Mouse (Mus musculus) ES-E14 (cell line): ENCODE measurements at regions not wholly inside any gene's neighbourhood (a gene's known extent, or its start where the extent isn't known, plus 50 kb on each side); places are given as distances from the start of the nearest gene placed in this dataset.
A peak's percentile ranks its signal among the peaks of the same experiment; 100 is the strongest.

ENCODE experiments used
- DNase-seq: peaks from one replicate; pipeline ENCODE4 v3.0.0-alpha.2; 2013; ENCODE audit warnings: low read depth, low spot score
- H3K27ac ChIP-seq: 2 replicates; pipeline ENCODE4 v1.5.1; 2012; ENCODE audit warnings: low read depth, mild to moderate bottlenecking, low read length, moderate library complexity, mixed read lengths; ENCODE audit not compliant: poor library complexity, insufficient read depth, severe bottlenecking
- H3K36me3 ChIP-seq: 2 replicates; pipeline ENCODE4 v1.6.1; 2012; ENCODE audit warnings: mild to moderate bottlenecking, low read length, moderate library complexity, mixed read lengths; ENCODE audit not compliant: control insufficient read depth, poor library complexity, insufficient read depth, severe bottlenecking
- H3K4me1 ChIP-seq, 2 experiments: fragments of 150-350 bp in 1 of 2; sonication (generic) in 1 of 2; 2 replicates each; pipeline ENCODE4 v1.6.1; 2012; ENCODE audit warnings: low read length in 2 of 2, mild to moderate bottlenecking in 1 of 2, mixed read lengths in 1 of 2; ENCODE audit not compliant: control insufficient read depth in 2 of 2, insufficient read depth in 2 of 2, poor library complexity in 1 of 2
- H3K4me3 ChIP-seq, 2 experiments: fragments of 150-350 bp in 1 of 2; sonication (generic) in 1 of 2; 2 replicates each; pipeline ENCODE4 v1.5.1; 2012; ENCODE audit warnings: low read length in 2 of 2, low read depth in 1 of 2, mild to moderate bottlenecking in 1 of 2, mixed read lengths in 1 of 2; ENCODE audit not compliant: insufficient read depth in 1 of 2, poor library complexity in 1 of 2, severe bottlenecking in 1 of 2
- H3K9ac ChIP-seq: 2 replicates; pipeline ENCODE4 v1.6.1; 2012; ENCODE audit warnings: low read depth, mild to moderate bottlenecking, low read length, mixed read lengths; ENCODE audit not compliant: poor library complexity, insufficient read depth, severe bottlenecking
- H3K9me3 ChIP-seq: fragments of 150-350 bp; sonication (generic); 2 replicates; pipeline ENCODE4 v1.6.1; 2012; ENCODE audit warnings: low read depth, mild to moderate bottlenecking, low read length; ENCODE audit not compliant: control insufficient read depth, insufficient read depth
- CHD2 ChIP-seq: IDR thresholded peaks from 2 replicates; pipeline ENCODE4 v1.6.1; 2014; ENCODE audit warnings: mild to moderate bottlenecking, low read depth, low read length, inconsistent platforms
- HCFC1 ChIP-seq: IDR thresholded peaks from 2 replicates; pipeline ENCODE4 v1.6.1; 2012; ENCODE audit warnings: low read length, inconsistent platforms, borderline replicate concordance; ENCODE audit not compliant: insufficient read depth
- MAFK ChIP-seq: IDR thresholded peaks from 2 replicates; pipeline ENCODE4 v1.6.1; 2014; ENCODE audit warnings: mild to moderate bottlenecking, low read depth, low read length, inconsistent platforms; ENCODE audit not compliant: insufficient read depth
- ZC3H11A ChIP-seq: IDR thresholded peaks from 2 replicates; pipeline ENCODE4 v1.6.1; 2012; ENCODE audit warnings: low read depth, mild to moderate bottlenecking, inconsistent platforms, low read length, borderline replicate concordance
- ZNF384 ChIP-seq: IDR thresholded peaks from 2 replicates; pipeline ENCODE4 v1.6.1; 2012; ENCODE audit warnings: low read depth, low read length, inconsistent platforms
- in situ Hi-C, 2 experiments: fragments of 600-800 bp; cut with MboI; formaldehyde crosslinking; loops; one replicate each; pipeline ENCODE4 v1.15.1; 2025; ENCODE audit warnings: low sequenced_read_pairs in 2 of 2, inconsistent platforms in 1 of 2; ENCODE audit not compliant: unreplicated experiment in 2 of 2

- H3K36me3 ChIP-seq, result no peaks in the 10 kb centered on the region
These were observed 192.8 kb upstream of the Hes1 start for GRCm38 (mm10) chr16:29871395-29871794.

GRCm38 (mm10) chr16:29876196-29876595, 188.0 kb upstream of the Hes1 start:
- H3K27ac ChIP-seq, result no peak overlapping the region
- peaks cover 0 to 13% of the 10 kb centered on the region in 2 experiments; a peak in 3 of 4 replicates for H3K4me1 ChIP-seq
- no peak overlapping the region for H3K9ac ChIP-seq
- DNase-seq, result no peak
- no peaks in the 10 kb centered on the region for H3K9me3 ChIP-seq
- in situ Hi-C loops, result no loop called here
- no peak overlapping the region for H3K4me3 ChIP-seq
- TF ChIP-seq CHD2, result no peak
- TF ChIP-seq ZNF384, result no peak
- TF ChIP-seq HCFC1, result no peak
- no peak for TF ChIP-seq MAFK
- TF ChIP-seq ZC3H11A, result no peak
- H3K36me3 ChIP-seq, result no peaks in the 10 kb centered on the region

More at GRCm38 (mm10) chr16:29871395-29871794, 192.8 kb upstream of the Hes1 start:
- DNase-seq, result no peak
- H3K27ac ChIP-seq, result peak overlapping the region; percentile 25; the same call in 1 of the 2 replicates
- H3K4me1 ChIP-seq, result peaks cover 0 to 8% of the 10 kb centered on the region in 2 experiments; a peak in 3 of 4 replicates
- H3K9ac ChIP-seq, result no peak overlapping the region
- no peak overlapping the region for H3K4me3 ChIP-seq
- in situ Hi-C loops, result no loop called here
- H3K9me3 ChIP-seq, result no peaks in the 10 kb centered on the region
- TF ChIP-seq ZNF384, result no peak
- no peak for TF ChIP-seq HCFC1
- no peak for TF ChIP-seq CHD2
- no peak for TF ChIP-seq MAFK
- TF ChIP-seq ZC3H11A, result no peak

DNA sequence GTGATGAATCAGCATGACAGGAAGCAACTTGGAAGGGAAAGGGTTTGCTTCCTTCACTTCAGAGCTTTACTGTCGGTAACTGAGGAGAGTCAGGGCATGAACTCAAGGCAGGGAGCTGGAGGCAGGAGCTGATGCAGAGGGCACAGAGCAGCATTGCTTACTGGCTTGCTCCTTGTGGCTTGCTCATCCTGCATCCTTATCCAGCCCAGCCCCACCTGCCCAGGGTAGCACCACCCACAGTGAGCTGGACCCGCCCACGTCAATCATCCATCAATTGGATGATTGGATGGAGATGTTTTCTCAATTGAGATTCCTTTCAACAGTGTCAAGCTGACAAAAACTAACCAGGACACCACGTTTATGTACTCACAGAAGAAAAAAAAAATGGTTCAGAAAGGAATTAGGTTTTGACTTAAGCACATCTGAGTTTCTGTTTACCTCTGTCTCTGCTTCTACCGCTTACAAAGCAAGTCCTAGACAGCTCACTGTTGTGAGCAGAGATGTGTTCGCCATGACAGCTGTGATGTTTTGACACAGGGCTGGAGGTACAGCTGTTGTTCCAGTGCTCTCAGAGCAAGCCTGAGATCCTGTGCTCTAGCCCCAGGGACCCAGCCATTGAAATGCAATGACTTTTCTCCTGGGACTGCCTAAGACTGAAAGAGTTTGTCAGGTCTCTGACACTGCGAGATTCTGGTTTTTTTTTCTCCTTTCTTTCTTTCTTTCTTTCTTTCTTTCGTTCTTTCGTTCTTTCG, 186.6 kb upstream of the Hes1 start:
- TF ChIP-seq MAFK (peak; percentile 20; the same call in 1 of the 2 replicates), ZNF384 (no peak)
- no peak overlapping the region for H3K27ac ChIP-seq
- peaks cover 6 to 22% of the 10 kb centered on the region in 2 experiments; a peak in 3 of 4 replicates for H3K4me1 ChIP-seq
- peak; percentile 30 for DNase-seq
- H3K9me3 ChIP-seq, result no peaks in the 10 kb centered on the region
- no peak overlapping the region for H3K4me3 ChIP-seq
- in situ Hi-C loops, result no loop called here
- H3K36me3 ChIP-seq, result no peaks in the 10 kb centered on the region
- H3K9ac ChIP-seq, result no peak overlapping the region

DNA sequence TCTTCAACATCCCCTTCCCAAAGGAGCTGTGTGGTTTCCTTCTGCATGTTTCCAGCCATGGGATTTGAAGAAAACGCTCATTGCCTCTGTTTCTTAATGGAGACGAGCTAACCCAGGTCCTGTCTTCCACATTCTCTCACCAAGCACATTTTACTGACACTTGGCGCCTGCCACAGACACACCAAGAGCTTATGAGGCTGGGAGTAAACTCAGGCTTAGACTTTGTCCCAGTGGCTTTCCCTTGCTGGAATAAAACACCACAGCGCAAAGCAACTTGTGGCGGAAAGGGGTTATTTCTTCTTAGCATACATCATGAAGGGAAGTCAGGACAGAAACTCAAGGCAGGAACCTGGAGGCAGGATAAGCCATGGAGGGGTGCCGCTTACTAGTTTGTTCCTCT, 184.5 kb upstream of the Hes1 start:
- Histone ChIP-seq H3K9ac (no peak overlapping the region), H3K4me1 (peaks cover 8 to 26% of the 10 kb centered on the region in 2 experiments; a peak in 3 of 4 replicates), H3K9me3 (no peaks in the 10 kb centered on the region), H3K36me3 (no peaks in the 10 kb centered on the region), H3K4me3 (no peak overlapping the region), H3K27ac (no peak overlapping the region)
- no peak for DNase-seq
- in situ Hi-C loops, result no loop called here
- TF ChIP-seq ZC3H11A (no peak), MAFK (no peak), HCFC1 (no peak), ZNF384 (no peak), CHD2 (no peak)

DNA sequence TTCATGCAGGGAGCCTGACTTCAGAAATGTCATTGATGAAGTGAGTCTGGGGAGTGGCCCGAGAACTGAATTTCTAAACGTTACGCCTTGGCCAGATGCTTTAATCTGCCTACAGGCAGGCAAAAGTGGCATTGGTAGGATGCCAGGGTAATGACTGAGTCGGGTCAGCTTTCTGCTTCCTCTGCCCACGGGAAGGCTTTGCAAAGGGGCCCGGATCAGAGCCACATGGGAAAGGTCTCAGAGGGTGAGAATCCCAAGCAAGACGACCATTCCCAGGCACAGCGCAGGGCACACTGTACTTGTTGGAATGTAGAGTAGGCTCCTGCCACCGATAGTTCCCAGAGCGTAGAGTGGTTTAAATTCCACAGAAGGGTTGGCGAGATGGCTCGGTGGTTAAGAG, 182.7 kb upstream of the Hes1 start:
- Histone ChIP-seq H3K9me3 (no peaks in the 10 kb centered on the region), H3K4me3 (no peak overlapping the region), H3K36me3 (no peaks in the 10 kb centered on the region), H3K4me1 (peaks cover 8 to 20% of the 10 kb centered on the region in 2 experiments; a peak in 3 of 4 replicates), H3K9ac (no peak overlapping the region), H3K27ac (no peak overlapping the region)
- TF ChIP-seq MAFK, result no peak
- TF ChIP-seq HCFC1, result no peak
- no peak for TF ChIP-seq CHD2
- TF ChIP-seq ZC3H11A, result no peak
- TF ChIP-seq ZNF384, result no peak
- no peak for DNase-seq
- in situ Hi-C loops, result no loop called here
